Mouse (Mus musculus): ENCODE measurements around the gene Plcd4.
A peak's percentile ranks its signal among the peaks of the same experiment; 100 is the strongest.
"Not testable (repeated sequence)": the region's sequence is repeated elsewhere in the genome, so short reads cannot be mapped to it uniquely, and the experiment has no call there.

Gene Plcd4

DNA sequence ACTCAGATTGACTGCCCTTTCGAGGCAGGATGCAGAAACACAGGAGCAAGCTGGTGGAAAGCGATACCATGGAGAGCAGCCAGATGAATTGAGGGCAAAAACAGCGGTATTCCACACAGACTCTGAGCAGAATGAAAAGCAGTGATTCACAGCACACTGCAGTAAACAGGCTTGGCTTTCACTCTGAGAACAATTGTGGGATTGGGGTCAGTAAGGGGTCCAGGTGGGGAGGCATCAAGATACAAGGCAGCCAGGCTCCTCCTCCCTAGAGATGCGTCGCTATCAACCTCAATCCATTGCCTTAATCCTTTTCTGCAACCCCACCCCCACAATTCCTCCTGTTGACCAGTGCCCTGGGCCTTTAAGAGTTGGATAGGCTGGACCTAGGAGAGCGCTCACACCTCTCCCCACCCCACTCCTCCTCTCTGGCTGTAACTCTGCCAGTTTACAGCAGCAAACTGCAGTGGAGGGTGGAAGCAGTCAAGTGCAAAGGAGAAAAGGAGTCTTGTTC, at the start of gene Plcd4:
Plcd4 (plus strand) TSS at position 438 of the 511 bp plus-strand sequence.
- no peak for DNase-seq (ENCODE audit: low spot score)

DNA sequence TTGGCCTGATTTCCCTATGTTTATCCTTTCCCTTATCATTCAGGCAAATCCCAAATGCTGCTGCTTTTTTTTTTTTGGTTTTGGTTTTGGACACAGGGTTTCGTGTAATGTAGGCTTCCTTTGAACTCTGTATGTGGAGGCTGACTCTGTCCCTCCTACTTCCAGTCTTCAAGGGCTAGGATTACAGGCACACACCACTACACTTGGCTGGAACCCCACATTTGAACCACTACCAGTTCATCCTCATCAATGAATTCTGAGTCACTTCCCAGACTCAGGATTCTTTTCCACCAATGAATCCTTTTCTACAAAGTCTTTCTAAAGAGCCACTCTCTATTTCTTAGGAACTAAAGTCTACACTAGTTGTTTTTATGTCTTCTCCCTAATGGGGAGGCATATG, 41.6 kb upstream of the Plcd4 start:
- DNase-seq (ENCODE audit: low spot score) = no peak

DNA sequence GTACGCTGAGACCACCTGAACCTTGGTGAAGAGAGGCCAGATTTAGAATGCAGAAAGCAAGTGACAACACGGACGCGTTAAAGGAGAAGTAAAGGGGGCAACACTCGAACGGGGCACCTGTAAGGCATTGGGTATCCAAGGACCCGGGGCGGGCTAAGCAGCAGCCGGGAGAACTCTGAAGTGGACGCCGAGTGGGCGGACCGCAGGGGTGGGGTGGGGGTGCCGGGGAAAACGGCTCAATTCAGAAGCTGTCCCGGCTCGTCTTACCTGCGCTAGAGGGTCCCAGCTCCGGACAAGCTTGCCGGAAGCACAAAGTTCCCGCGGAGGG, 37.3 kb upstream of the Plcd4 start:
- DNase-seq (ENCODE audit: low spot score) = no peak

DNA sequence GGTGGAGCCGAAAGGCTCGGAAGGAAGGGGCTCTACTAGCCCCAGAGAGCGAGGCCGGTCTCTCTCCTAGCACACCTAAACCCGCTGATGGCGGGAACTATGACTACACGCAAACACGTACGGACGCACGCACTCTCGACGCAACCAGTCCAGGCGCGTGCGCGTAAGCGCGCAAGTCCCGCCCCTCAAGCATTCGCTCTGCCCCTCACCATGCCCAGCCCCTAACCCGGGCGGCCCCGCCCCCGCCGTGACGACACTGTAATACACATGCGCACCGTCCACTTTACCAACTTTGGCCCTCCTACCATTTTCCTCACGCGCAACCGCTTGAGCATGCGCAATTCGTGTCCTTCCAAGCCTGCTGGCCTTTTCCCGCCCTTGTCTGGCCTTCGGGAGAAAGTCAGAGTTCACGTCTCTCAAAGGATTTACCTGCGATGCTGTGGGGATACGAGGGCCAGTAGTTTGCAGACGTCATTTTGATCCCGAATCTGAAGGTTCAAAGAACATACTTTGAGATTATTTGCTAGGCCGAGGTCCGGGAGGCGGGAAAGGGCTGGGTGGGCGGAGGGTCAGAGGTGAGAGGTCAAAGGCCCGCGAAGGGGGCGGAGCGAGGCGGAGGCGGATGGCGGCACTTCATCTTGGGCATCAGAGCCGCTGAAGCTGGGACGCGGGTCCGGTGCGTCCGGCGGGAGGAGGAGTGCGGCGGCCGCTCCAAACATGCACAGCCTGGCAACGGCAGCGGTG, 36.8 kb upstream of the Plcd4 start, which contains the start of gene Cnot9:
Cnot9 (plus strand) TSS at position 338 of the 744 bp plus-strand sequence.
- peak; percentile 99 for DNase-seq (ENCODE audit: low spot score)

DNA sequence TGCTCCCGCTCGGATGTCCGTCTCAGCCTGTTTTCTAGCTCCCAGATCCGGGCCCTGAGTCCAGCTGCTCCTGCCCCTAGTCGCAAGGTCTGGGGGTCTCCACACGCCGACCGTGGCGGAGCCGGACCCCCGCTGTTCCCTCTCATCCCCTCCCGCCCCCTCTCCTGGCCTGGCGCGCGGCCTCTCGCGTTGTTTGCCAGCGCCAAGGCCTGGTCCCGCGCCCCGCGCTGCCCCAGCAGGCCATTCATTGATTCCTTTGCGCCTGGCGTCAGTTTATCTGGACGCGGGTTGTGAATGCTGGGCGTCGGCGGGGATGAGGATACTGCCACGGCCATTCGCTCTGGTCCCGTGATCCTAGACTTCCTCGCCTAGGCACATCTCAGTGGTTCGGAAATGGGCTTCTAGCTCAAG, 36.2 kb upstream of the Plcd4 start:
- DNase-seq (ENCODE audit: low spot score) = peak; percentile 90

DNA sequence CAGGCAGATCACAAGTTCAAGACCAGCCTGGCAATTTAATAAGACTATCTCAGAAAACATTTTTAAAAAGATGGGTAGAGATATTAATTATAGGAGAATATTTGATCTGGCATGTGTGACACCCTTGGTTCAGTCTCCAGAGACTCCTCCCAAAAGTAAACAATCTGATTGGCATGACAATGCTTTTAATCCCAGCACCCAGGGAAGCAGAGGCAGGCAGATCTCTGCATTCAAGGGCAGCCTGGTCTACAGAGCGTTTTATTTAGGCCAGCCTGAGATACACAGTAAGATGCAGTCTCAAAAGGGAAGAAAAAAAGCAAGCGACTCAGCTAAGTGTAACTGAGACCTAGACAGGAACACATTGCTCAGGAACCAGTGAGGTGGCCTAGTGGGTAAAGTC, 34.9 kb upstream of the Plcd4 start:
- DNase-seq (ENCODE audit: low spot score) = no peak

DNA sequence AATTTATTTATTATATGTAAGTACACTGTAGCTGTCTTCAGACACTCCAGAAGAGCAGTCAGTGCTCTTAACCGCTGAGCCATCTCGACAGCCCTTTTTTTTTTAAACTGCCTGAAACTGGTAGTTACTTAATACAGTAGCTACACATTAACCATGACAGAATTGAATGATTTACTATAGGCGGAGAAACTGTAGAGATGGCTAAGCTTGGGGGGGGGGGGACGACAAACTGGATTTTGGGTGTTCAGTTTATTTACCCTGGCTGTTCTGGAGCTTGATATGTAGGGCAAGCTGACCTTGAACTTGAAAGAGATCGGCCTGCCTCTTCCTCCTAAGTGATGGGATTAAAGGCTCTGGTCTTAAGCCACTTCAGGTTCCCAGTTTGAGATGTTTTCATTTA, 31.4 kb upstream of the Plcd4 start:
- DNase-seq (ENCODE audit: low spot score) = no peak

DNA sequence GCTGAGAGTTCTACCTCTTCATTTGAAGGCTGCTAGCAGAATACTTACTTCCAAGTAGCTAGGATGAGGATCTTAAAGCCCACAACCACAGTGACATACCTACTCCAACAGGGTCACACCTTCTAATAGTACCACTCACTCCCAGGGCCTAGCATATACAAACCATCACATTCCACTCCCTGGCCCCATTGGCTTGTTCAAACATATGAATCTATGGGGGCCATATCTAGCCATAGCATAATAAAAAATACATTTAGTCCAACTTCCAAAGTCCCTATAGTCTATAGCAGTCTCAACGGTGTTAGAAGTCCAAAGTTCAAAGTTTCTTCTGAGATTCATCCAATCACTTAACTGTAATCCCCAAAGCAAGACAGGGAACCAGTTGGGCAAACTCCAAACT, 29.7 kb upstream of the Plcd4 start:
- not testable (repeated sequence) for DNase-seq (ENCODE audit: low spot score)

DNA sequence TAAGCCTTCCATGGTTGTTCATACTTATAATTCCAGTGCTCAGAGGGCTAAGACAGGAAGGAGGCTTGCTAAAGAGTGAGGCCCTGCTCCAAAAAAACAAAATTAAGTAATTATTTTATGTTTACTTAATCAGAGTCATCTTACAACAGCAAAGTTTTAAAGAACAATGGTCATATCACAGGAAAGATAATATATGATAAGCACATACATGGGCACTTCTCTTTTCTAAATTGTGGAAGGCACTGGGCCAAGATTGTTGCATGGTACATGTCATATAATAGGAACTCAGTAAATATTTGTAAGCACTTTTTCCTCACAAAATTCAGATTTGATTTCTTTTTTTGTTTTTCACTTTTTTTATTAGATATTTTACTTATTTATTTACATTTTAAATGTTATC, 22.8 kb upstream of the Plcd4 start:
- DNase-seq (ENCODE audit: low spot score) = no peak

DNA sequence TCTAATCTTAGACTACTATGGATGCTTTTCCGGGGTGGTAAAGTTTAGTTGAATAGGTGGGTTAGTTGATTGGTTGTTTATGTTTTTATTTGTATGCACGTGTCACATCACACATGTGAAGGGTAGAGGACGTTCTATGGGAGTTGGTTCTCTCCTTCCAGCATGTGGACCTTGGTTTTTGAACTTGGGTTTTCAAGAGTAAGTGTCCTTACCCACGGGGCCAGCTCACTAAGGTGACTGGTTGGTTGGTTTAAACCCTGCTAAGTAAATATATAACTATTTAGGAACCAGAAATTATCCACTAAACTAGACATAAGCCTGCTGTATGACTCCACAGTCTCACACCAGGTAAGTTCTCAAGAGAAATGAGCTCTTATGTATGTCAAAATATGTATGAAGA, 17.9 kb upstream of the Plcd4 start:
- no peak for DNase-seq (ENCODE audit: low spot score)

DNA sequence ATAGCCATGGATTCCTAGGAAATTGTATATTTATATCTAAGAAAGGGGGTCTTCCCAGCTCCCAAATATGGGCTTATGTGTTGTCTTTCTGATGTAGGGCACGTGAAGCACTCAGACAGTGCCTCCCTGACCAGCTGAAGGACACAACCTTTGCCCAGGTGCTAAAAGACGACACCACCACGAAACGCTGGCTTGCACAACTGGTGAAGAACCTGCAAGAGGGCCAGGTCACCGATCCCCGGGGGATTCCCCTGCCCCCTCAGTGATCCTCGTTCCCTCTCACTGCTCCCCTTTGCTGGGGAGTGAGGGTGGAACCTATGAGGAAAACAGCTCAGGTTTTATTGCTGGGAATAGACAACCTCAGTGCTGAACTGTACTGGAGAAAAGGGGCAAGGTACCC, 14.1 kb upstream of the Plcd4 start:
- no peak for DNase-seq (ENCODE audit: low spot score)

DNA sequence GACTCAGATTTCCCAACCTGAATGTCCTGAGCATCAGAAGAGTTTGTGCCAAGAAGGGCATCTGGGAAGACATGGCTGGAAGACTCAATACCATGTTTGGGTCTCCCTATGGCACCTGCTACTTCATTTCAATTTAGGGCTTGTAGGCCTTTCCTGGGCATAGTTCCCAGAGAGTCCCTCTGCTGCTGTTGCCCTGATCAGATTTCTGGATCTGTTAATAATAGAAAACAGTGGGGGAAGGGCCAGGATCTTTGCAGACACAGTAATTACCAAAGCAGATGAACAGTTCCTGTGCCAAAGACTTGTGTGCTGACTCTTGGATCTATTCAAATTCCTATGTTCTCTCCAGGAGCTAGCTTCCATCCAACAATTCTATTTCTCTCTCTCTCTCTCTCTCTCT, 4.0 kb upstream of the Plcd4 start:
- DNase-seq (ENCODE audit: low spot score) = peak; percentile 77

DNA sequence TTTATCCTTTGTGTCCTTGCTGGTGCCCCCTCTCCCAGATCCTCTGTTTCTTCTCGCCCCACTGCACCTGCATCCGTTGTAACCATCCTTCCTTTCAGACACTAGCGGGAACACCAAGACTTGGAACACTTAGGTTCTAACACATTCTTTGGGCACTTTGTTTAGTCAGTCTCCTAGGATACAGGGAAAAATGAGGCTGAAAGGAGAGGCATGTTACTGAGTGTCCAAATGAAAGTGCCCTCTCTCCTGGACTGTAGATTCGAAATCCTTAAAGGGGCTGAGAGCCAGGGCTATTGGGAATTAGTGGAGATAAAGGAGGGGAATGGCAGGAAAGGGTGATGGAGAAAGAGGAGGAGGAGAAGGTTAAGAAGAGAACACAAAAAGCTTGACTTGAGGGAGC, 1.5 kb downstream of the Plcd4 start, which contains the start of gene Usp37:
Usp37 (minus strand) TSS at position 101 of the 400 bp plus-strand sequence.
- no peak for DNase-seq (ENCODE audit: low spot score)

DNA sequence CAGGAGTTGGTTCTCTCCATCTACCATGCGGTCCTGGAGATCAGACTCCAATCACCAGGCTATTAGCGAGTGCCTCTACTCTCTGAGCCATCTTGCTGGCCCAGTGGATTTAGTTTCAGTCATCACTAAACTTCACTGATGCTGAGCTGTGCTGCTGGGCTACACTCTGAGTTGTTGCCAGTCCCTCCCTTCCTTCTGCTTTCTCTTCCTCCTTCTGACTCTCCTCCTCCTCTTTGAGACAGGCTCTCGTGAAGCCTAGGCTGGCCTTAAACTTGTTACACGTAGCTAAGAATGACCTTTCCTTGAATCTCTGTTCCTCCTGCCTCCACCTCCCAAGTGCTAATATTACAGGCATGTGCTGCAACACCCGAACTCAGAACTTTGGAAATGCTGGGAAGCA, 16.4 kb downstream of the Plcd4 start:
- no peak for DNase-seq (ENCODE audit: low spot score)

DNA sequence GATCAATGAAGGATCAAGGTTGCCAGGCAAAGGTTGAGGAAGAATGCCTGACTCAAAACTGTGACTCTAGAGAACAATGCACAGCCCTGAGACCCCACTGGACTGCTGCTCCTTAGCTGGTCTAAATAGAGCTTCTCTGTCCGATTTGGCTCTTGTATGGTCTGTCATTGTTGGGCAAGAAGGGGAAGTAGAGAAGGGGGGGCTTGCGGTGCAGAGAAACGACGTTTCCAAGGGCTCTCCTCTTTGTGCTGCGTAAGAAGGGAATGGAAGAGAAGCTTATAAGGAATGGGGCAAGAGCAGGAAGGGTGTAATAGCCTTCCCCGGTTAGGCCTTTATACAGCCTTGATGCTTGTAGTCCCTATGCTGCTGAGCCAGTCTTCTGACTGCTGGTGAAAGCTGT, 23.1 kb downstream of the Plcd4 start:
- no peak for DNase-seq (ENCODE audit: low spot score)

DNA sequence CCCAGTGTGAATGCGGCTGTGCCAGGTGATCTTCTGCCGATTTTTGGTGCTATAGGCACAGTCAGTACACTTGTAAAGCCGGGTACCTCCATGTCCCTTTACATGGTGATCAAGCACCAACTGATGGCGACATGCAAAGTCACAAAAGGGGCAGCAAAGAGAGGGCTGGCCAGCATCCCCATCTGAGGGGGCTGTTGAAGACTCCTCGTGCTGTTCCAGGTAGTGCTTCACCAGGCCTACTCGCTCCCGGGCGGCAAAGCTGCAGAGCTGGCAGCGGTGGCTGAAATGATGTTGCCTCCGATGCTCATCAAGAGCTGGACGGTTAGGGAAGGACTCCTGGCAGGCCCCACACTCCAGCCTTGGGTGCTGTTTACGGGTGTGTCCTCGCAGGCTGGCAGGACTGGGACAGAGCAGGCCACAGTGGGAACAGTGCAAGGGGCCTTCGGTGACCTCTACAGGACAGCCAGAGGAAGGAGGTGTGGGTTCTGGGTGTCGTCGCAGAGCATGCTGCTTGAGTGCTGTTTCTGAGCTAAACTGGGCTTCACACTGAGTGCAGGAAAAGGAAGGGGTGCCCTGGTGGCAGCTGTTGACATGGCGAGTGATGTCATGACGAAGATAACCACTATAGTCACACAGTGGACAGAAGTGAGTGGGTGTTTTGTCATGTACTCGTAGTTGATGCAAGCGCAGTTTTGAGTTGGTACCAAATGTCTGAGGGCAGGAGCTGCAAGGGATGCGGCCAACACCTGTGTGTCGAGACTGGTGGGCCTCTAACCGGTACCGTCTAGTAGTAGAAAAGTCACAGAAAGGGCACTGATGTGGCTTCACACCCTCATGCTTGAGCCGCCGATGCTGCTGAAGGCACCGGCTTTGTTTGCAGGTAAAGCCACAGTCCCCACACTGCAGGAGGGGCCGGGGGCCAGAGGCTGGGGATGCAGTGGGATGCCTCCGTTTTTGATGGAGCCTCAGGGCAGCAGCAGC, 27.3 kb downstream of the Plcd4 start:
- no peak for DNase-seq (ENCODE audit: low spot score)

DNA sequence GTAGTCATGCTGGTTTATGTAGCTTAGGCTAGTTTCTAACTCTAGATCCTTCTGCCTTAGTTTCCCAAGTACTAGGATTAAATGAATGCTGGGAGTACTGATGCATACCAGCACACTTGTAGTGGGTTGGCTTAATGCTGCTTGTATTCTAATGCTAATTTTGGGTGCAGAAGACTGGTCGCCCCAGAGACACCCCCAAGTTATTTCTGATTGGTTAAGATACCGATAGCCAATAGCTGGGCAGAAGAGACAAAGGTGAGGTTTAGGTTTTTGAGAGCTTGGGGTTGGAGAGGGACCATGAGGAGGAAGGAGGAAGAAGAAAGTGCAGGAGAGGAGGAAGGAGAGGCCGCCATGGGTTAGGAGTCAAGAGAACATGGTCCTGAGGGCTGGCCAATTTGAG, 39.9 kb downstream of the Plcd4 start:
- no peak for DNase-seq (ENCODE audit: low spot score)

DNA sequence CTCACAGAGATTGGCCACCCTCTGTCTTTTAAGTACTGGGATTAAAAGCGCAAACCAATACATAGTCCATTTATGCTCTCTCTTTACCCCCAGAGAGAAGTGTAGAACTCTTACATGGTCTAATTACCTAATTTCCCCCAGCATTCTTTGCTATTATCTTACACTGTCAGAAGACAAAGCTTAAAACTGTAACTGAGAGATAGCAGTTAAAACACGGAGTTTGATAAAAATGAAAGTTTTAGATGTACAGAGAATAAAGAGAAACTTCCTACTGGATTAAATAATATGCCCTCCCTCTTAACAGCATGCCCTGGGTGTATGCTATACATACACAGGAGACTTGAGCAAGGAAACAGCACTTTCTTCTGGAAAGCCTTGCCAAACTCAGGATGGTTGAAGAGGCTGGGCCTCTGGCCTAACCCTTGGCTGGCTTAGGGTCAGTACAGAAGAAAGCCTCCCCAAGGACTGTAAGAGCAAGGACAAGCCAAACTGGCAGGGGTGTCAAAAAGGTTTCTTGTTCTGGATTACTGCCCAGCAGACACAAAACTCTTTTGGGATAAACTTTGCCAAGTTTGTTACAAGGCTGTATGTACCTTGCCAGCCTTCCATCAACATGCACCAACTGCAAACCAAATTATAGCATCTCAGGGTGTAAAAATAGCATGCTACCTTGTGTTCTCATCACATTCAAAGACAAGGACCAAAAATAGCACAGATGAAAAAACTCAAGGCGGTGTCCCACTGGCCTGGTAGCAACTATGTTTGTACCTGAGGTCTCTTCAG, 42.1 kb downstream of the Plcd4 start:
- DNase-seq (ENCODE audit: low spot score) = no peak

DNA sequence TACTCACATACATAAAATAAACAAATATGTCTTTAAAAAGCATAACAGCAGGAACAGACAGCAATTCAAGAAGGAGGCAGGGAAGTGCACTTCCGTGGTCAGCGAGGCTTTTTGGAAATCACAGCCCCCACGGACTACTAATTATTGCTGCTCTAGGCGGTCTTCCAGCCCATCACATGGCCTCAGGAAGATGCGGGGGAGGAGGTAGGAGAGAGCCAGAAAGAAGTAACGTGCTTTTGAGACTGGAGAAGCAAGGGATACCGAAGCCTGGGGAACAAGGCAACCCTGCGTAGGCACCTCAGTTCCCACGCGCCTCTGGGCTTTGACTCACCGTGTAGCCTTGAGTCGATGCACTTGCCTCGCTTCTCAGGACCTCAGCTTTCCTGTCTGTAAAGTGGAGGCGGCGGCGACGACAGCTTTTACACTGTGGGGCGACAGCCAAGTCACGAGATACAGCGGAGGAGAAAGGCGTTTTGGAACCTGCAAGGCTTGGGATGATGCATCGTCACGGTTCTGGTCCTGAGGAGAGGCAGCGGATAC, 44.6 kb downstream of the Plcd4 start:
- no peak for DNase-seq (ENCODE audit: low spot score)

DNA sequence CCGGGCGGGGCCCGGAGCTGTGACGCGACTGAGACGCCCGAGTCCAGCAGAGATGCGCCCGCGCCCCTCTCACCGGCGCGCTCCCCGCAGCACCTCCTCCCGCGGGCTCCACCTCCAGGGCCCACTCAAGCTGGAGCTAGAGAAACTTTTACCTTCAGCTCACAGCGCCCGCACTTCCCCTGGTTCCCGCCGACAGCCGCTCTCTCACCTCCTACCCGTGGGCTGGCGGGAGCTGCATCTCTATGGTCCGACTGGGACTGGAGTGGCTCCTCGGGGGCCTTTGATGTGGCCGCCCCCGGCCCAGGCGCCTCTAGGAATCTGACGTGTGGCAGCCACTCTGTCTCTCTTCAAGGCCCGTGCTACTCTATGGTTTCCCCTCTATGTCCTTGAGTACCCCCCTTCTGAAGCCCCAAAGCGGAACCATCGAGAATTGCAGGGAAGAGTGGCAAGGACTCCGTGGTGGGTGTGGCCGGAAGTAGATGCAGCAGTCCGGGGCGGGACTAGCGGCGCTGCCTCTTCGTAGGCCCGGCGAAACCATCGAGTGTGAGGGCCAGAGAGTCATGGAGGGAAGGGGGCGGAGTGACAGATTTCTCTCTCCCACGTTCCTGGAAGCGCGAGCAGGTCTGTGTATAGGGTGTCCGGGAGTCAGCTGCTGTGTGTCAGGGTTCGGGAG, 45.2 kb downstream of the Plcd4 start, which contains the start of the genes Zfp142 and Bcs1l:
Zfp142 (minus strand) TSS at position 474 of the 673 bp plus-strand sequence.
Bcs1l (plus strand) TSS at position 517 of the 673 bp plus-strand sequence.
- DNase-seq (ENCODE audit: low spot score) = peak; percentile 99

DNA sequence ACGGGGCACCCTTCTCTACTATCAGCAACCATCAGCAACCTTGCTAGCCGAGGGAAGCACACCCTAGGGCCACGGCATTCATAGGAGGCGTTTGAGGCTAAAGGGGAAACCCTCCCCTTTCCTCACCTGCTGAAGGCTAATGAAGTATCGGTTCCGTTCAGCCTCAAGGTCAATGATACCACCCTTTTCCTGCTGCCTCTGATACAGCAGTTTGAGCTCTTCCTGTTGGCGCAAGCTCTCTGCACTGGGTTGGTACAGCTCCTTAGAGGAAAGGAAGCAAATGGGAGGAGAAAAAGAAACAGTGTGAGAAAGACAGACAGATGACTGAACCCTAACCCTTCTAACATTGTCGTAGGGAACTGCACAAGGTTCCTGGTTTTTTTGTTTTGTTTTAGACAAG, 51.7 kb downstream of the Plcd4 start:
- DNase-seq (ENCODE audit: low spot score) = no peak

Data from MN1 (cell line).